Mouse (Mus musculus) myocyte (in vitro differentiated cells): ENCODE data around the gene Cd200r2. TPM values are rescaled to one million over a fixed set of nuclear protein-coding genes. Genes with fewer than 3 reads are reported as not detected.
"Not testable (repeated sequence)": the region's sequence is repeated elsewhere in the genome, so short reads cannot be mapped to it uniquely, and the experiment has no call there.

Experiments
- H3K27me3 ChIP-seq: one replicate; pipeline ENCODE4 v1.6.1; 2011; ENCODE audit not compliant: control insufficient read depth, insufficient read depth, insufficient read length
- H3K36me3 ChIP-seq: one replicate; pipeline ENCODE4 v1.6.1; 2011; ENCODE audit not compliant: control insufficient read depth, insufficient read depth
- H3K4me2 ChIP-seq: one replicate; pipeline ENCODE4 v1.6.1; 2011; ENCODE audit warnings: low read depth, control low read depth
- H3K4me3 ChIP-seq: one replicate; pipeline ENCODE4 v1.5.1; 2011; ENCODE audit warnings: mild to moderate bottlenecking, control low read depth, moderate library complexity
- H3K79me2 ChIP-seq: one replicate; pipeline ENCODE4 v1.6.1; 2011; ENCODE audit not compliant: control insufficient read depth, insufficient read depth
- H3ac ChIP-seq: one replicate; pipeline ENCODE4 v1.6.1; 2011; ENCODE audit not compliant: control insufficient read depth, insufficient read length
- CEBPB ChIP-seq: IDR thresholded peaks from 2 replicates; pipeline ENCODE4 v1.6.1; 2011; ENCODE audit warnings: mild to moderate bottlenecking, moderate library complexity; ENCODE audit not compliant: poor library complexity, insufficient read depth, severe bottlenecking
- E2F4 ChIP-seq: IDR thresholded peaks from one replicate; pipeline ENCODE4 v1.6.1; 2011; ENCODE audit warnings: mild to moderate bottlenecking, control low read depth, moderate library complexity; ENCODE audit not compliant: insufficient read depth
- MAX ChIP-seq: IDR thresholded peaks from one replicate; pipeline ENCODE4 v1.6.1; 2011; ENCODE audit warnings: low read depth, mild to moderate bottlenecking, control low read depth
- MYOD1 ChIP-seq, 3 experiments: IDR thresholded peaks; one replicate each; pipeline ENCODE4 v1.6.1; 2011; ENCODE audit warnings: control low read depth in 2 of 3, low read depth in 2 of 3, mild to moderate bottlenecking in 2 of 3, moderate library complexity in 1 of 3; ENCODE audit not compliant: insufficient read length in 2 of 3, control insufficient read depth in 1 of 3
- MYOG ChIP-seq, 3 experiments: IDR thresholded peaks; one replicate each; pipeline ENCODE4 v1.6.1; 2011; ENCODE audit warnings: control low read depth in 2 of 3, low read depth in 2 of 3, mild to moderate bottlenecking in 2 of 3; ENCODE audit not compliant: insufficient read length in 2 of 3, control insufficient read depth in 1 of 3, insufficient read depth in 1 of 3
- POLR2A ChIP-seq: IDR thresholded peaks from one replicate; pipeline ENCODE4 v1.6.1; 2011; ENCODE audit warnings: low read depth, mild to moderate bottlenecking, control low read depth, moderate library complexity; ENCODE audit not compliant: insufficient read length
- POLR2AphosphoS2 ChIP-seq: IDR thresholded peaks from one replicate; pipeline ENCODE4 v1.6.1; 2011; ENCODE audit warnings: low read depth, control low read depth; ENCODE audit not compliant: insufficient read length
- REST ChIP-seq: IDR thresholded peaks from one replicate; pipeline ENCODE4 v1.6.1; 2011; ENCODE audit warnings: mild to moderate bottlenecking, control low read depth, moderate library complexity; ENCODE audit not compliant: insufficient read depth, insufficient read length
- SRF ChIP-seq: IDR thresholded peaks from one replicate; pipeline ENCODE4 v1.6.1; 2011; ENCODE audit warnings: low read depth; ENCODE audit not compliant: control insufficient read depth, insufficient read length
- TCF12 ChIP-seq: IDR thresholded peaks from one replicate; pipeline ENCODE4 v1.6.1; 2011; ENCODE audit warnings: mild to moderate bottlenecking, control low read depth; ENCODE audit not compliant: poor library complexity, insufficient read depth, severe bottlenecking
- TCF3 ChIP-seq: IDR thresholded peaks from one replicate; pipeline ENCODE4 v1.6.1; 2011; ENCODE audit warnings: low read depth, control low read depth; ENCODE audit not compliant: insufficient read length
- USF1 ChIP-seq: IDR thresholded peaks from one replicate; pipeline ENCODE4 v1.6.1; 2011; ENCODE audit warnings: low read depth, mild to moderate bottlenecking, control low read depth, moderate library complexity
- polyA plus RNA-seq: library from polyadenylated mRNA; unstranded; fragments of >200 nt; fragmentation: generic; extraction: Trizol; gene quantifications from one replicate; pipeline ENCODE4 v1.2.1, GENCODE M21; 2012; ENCODE audit warnings: missing spikeins

Cd200r2 gene
- polyA plus RNA-seq: 0.41 TPM

GRCm38 (mm10) chr16:44866797-44867196, at the start of gene Cd200r2:
Gene Cd200r2 (plus strand): TSS chr16:44867097.
- no peak within 1 kb of the TSS for H3ac ChIP-seq
- H3K27me3 ChIP-seq: no peaks in the 10 kb centered on the region
- TF ChIP-seq MYOD1 (IDR thresholded peaks at IDR 0.05; ENCODE audit: control insufficient read depth in 1 of 3, insufficient read length in 2 of 3, low read depth in 2 of 3): no peak
- no peak for TF ChIP-seq CEBPB
- no peak for TF ChIP-seq POLR2A
- TF ChIP-seq REST: no peak
- no peak within 1 kb of the TSS for H3K4me2 ChIP-seq
- no peaks in the 10 kb centered on the region for H3K36me3 ChIP-seq
- H3K79me2 ChIP-seq: no peaks in the 10 kb centered on the region
- H3K4me3 ChIP-seq: no peak within 1 kb of the TSS

GRCm38 (mm10) chr16:44818010-44818409, 48.9 kb upstream of the Cd200r2 start:
- Histone ChIP-seq H3K4me3 (no peak overlapping the region), H3K79me2 (no peaks in the 10 kb centered on the region), H3K27me3 (no peaks in the 10 kb centered on the region), H3K36me3 (no peaks in the 10 kb centered on the region), H3ac (no peak overlapping the region), H3K4me2 (no peak overlapping the region)
- TF ChIP-seq E2F4: no peak
- TF ChIP-seq CEBPB: no peak
- TF ChIP-seq POLR2A: no peak
- no peak for TF ChIP-seq MYOG (IDR thresholded peaks at IDR 0.05; ENCODE audit: control insufficient read depth in 1 of 3, insufficient read depth in 1 of 3, insufficient read length in 2 of 3, low read depth in 2 of 3)
- TF ChIP-seq POLR2AphosphoS2: no peak
- no peak for TF ChIP-seq REST
- TF ChIP-seq MYOD1 (IDR thresholded peaks at IDR 0.05; ENCODE audit: control insufficient read depth in 1 of 3, insufficient read length in 2 of 3, low read depth in 2 of 3): no peak
- no peak for TF ChIP-seq MAX
- TF ChIP-seq TCF3: no peak
- no peak for TF ChIP-seq TCF12
- TF ChIP-seq SRF: no peak
- no peak for TF ChIP-seq USF1

GRCm38 (mm10) chr16:44820545-44820944, 46.4 kb upstream of the Cd200r2 start:
- H3K4me3 ChIP-seq: no peak overlapping the region
- H3K79me2 ChIP-seq: no peaks in the 10 kb centered on the region
- no peak overlapping the region for H3K4me2 ChIP-seq
- TF ChIP-seq USF1 (no peak), SRF (no peak), POLR2A (no peak), MYOG (IDR thresholded peaks at IDR 0.05; ENCODE audit: control insufficient read depth in 1 of 3, insufficient read depth in 1 of 3, insufficient read length in 2 of 3, low read depth in 2 of 3) (no peak), MAX (no peak), REST (no peak), MYOD1 (IDR thresholded peaks at IDR 0.05; ENCODE audit: control insufficient read depth in 1 of 3, insufficient read length in 2 of 3, low read depth in 2 of 3) (no peak)
- no peaks in the 10 kb centered on the region for H3K27me3 ChIP-seq
- H3K36me3 ChIP-seq: no peaks in the 10 kb centered on the region
- H3ac ChIP-seq: no peak overlapping the region

- Histone ChIP-seq H3K36me3 (no peaks in the 10 kb centered on the region), H3K4me2 (no peak overlapping the region)
- TF ChIP-seq USF1: no peak
- TF ChIP-seq POLR2AphosphoS2: no peak
- no peak for TF ChIP-seq MYOD1 (IDR thresholded peaks at IDR 0.05; ENCODE audit: control insufficient read depth in 1 of 3, insufficient read length in 2 of 3, low read depth in 2 of 3)
- TF ChIP-seq MYOG (IDR thresholded peaks at IDR 0.05; ENCODE audit: control insufficient read depth in 1 of 3, insufficient read depth in 1 of 3, insufficient read length in 2 of 3, low read depth in 2 of 3): no peak
Observed at GRCm38 (mm10) chr16:44832286-44832685, 34.6 kb upstream of the Cd200r2 start.

GRCm38 (mm10) chr16:44833189-44833588, 33.7 kb upstream of the Cd200r2 start:
- H3K36me3 ChIP-seq, H3K4me3 ChIP-seq, H3ac ChIP-seq, H3K79me2 ChIP-seq, H3K27me3 ChIP-seq, H3K4me2 ChIP-seq: not testable (repeated sequence)

More at GRCm38 (mm10) chr16:44832286-44832685, 34.6 kb upstream of the Cd200r2 start:
- H3K27me3 ChIP-seq: no peaks in the 10 kb centered on the region
- H3ac ChIP-seq: no peak overlapping the region
- no peak overlapping the region for H3K4me3 ChIP-seq
- no peaks in the 10 kb centered on the region for H3K79me2 ChIP-seq

GRCm38 (mm10) chr16:44875178-44875577, 8.3 kb downstream of the Cd200r2 start:
- TF ChIP-seq TCF3 (no peak), TCF12 (no peak), POLR2A (no peak), POLR2AphosphoS2 (no peak), MAX (no peak), MYOG (IDR thresholded peaks at IDR 0.05; ENCODE audit: control insufficient read depth in 1 of 3, insufficient read depth in 1 of 3, insufficient read length in 2 of 3, low read depth in 2 of 3) (no peak), E2F4 (no peak), USF1 (no peak), REST (no peak)
- no peaks in the 10 kb centered on the region for H3K27me3 ChIP-seq
- no peaks in the 10 kb centered on the region for H3K36me3 ChIP-seq
- peak overlapping the region; percentile 63 for H3K4me2 ChIP-seq
- no peaks in the 10 kb centered on the region for H3K79me2 ChIP-seq
- H3K4me3 ChIP-seq: no peak overlapping the region
- H3ac ChIP-seq: no peak overlapping the region
